Mouse (Mus musculus) cortical plate, adult 2 months (tissue): ENCODE data around the gene Vdr.

Experiments
- CTCF ChIP-seq: fragments of 200-500 bp; IDR thresholded peaks from 2 replicates; pipeline ENCODE4 v1.5.1; 2011; ENCODE audit warnings: mild to moderate bottlenecking, control low read depth, low read length; ENCODE audit not compliant: insufficient read depth; ENCODE audit errors: extremely low read depth
- POLR2A ChIP-seq: fragments of 200-500 bp; IDR thresholded peaks from 2 replicates; pipeline ENCODE4 v1.6.1; 2011; ENCODE audit warnings: mild to moderate bottlenecking, low read length, control low read depth; ENCODE audit not compliant: insufficient read depth; ENCODE audit errors: extremely low read depth

DNA sequence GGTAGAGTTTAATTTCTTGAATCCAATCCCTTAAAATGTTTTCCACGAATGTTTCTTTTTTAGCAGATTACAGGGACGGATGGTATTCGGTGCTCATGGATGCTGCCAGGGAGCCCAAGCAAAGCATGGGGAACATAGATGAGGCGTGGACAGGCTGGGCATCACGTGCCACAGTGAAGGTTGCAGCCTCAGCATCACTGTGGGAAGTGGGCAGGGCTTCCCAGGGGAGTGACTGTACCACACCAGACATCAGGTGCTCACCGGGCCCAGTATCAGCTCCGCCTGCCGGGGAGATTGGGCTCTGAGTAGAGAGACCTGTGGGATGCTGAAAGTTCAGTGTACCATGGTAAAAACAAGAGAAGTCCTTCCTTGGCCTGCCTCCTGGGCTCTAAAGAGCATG, 44.2 kb upstream of the Vdr start:
- TF ChIP-seq CTCF (no peak), POLR2A (no peak)
